Mouse (Mus musculus): ENCODE measurements around the gene Nckipsd. TPM values are rescaled to one million over a fixed set of nuclear protein-coding genes. Genes with fewer than 3 reads are reported as not detected.

The Nckipsd gene
- total and polyA plus RNA-seq, 2 experiments, result 2.2 to 7.7 TPM

DNA sequence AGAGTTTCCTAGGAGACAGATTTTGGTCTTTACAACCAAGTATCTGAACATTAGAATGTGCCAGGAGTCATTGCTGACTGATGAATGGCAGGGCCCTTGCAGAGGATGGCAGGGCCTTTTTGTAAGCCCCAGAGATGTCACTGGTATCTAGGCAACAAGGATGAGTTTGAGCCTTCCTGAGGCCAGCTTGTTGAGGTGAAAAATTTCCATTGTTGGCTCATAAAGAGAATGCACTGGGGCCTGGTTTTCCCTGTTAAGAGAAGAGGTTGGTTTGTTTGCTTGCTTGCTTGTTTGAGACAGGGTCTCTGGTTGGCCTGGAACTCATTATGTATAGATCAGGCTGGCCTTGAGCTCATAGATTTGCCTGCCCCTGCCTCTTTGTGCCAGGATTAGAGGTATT, 22.8 kb upstream of the Nckipsd start:
- DNase-seq (ENCODE audit: extremely low read depth, low read depth, low spot score), result no peak
- Histone ChIP-seq H3K4me1 (ENCODE audit: control insufficient read depth, insufficient read depth, low read length) (peaks cover 30% of the 10 kb centered on the region), H3K36me3 (ENCODE audit: control insufficient read depth, insufficient read depth, low read length) (0 out of 2 replicates have a peak, but pooled peaks cover 2% of the 10 kb centered on the region), H3K79me2 (ENCODE audit: control insufficient read depth, insufficient read depth, low read length) (peaks cover 46% of the 10 kb centered on the region), H3K27ac (replicated peaks; ENCODE audit: insufficient read depth, low read depth, low read length) (no peak overlapping the region), H3K4me3 (ENCODE audit: insufficient read depth, low read depth, low read length) (no peak overlapping the region), H3K27me3 (ENCODE audit: control insufficient read depth, insufficient read depth, low read length) (no peaks in the 10 kb centered on the region), H3K9ac (ENCODE audit: low read depth, low read length) (no peak overlapping the region)
- no peak for TF ChIP-seq POLR2A (IDR thresholded peaks at IDR 0.05; ENCODE audit: extremely low read depth, insufficient read depth, low read length)
- no peak for TF ChIP-seq CTCF (IDR thresholded peaks at IDR 0.05; ENCODE audit: low read depth, low read length)

DNA sequence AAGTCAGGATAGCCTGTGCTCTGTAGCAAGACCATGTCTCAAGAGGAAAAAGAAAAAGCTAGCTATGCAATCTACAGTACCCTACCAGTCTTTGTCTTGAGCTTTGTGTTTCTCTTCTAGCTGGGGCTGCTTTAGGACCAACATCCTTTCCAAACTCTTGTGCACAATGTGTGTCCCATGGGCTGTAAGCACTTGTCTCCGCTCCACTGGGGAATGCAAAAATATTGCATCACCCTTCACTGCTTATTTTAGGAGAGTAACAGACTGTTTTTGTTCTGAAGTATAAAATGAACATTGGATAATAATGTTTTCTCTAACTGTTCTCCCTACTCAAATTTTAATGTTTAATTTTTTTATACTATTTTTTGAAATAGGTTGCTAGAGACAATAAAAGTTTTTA, 21.7 kb upstream of the Nckipsd start:
- peaks cover 34% of the 10 kb centered on the region for H3K4me1 ChIP-seq (ENCODE audit: control insufficient read depth, insufficient read depth, low read length)
- 0 out of 2 replicates have a peak overlapping the region, but pooled peaks have one; percentile 16 for H3K27ac ChIP-seq (replicated peaks; ENCODE audit: insufficient read depth, low read depth, low read length)
- H3K4me3 ChIP-seq (ENCODE audit: insufficient read depth, low read depth, low read length), result no peak overlapping the region
- no peak overlapping the region for H3K9ac ChIP-seq (ENCODE audit: low read depth, low read length)
- 13% methylated on average over 1 of the region's 1 CpGs for WGBS
- H3K79me2 ChIP-seq (ENCODE audit: control insufficient read depth, insufficient read depth, low read length), result peaks cover 56% of the 10 kb centered on the region
- H3K27me3 ChIP-seq (ENCODE audit: control insufficient read depth, insufficient read depth, low read length), result no peaks in the 10 kb centered on the region
- peak; percentile 60 for DNase-seq (ENCODE audit: extremely low read depth, low read depth, low spot score)
- no peak for TF ChIP-seq POLR2A (IDR thresholded peaks at IDR 0.05; ENCODE audit: extremely low read depth, insufficient read depth, low read length)
- no peak for TF ChIP-seq CTCF (IDR thresholded peaks at IDR 0.05; ENCODE audit: low read depth, low read length)
- H3K36me3 ChIP-seq (ENCODE audit: control insufficient read depth, insufficient read depth, low read length), result 0 out of 2 replicates have a peak, but pooled peaks cover 2% of the 10 kb centered on the region

DNA sequence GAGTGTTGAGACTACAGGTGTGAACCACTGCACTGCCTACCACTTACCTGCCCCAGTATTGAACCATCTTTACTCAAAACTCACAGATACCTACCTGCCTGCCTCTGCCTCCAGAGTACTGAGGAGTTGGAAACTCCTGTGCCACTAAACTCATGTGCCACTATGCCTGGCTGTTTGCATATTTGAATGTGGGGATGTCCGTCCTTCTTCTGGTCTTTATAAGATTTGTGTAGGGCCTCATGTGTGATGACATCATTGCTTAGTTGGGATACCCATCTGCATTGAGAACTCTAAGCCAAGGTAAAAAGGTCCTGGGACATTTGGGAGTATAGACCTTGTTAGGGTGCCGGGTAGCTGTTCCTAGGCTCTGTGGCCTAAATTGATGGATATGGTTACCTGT, 21.1 kb upstream of the Nckipsd start:
- H3K4me3 ChIP-seq (ENCODE audit: insufficient read depth, low read depth, low read length), result no peak overlapping the region
- H3K9ac ChIP-seq (ENCODE audit: low read depth, low read length), result no peak overlapping the region
- no peak for TF ChIP-seq CTCF (IDR thresholded peaks at IDR 0.05; ENCODE audit: low read depth, low read length)
- TF ChIP-seq POLR2A (IDR thresholded peaks at IDR 0.05; ENCODE audit: extremely low read depth, insufficient read depth, low read length), result no peak
- H3K79me2 ChIP-seq (ENCODE audit: control insufficient read depth, insufficient read depth, low read length), result peaks cover 62% of the 10 kb centered on the region
- no peaks in the 10 kb centered on the region for H3K27me3 ChIP-seq (ENCODE audit: control insufficient read depth, insufficient read depth, low read length)
- peaks cover 39% of the 10 kb centered on the region for H3K4me1 ChIP-seq (ENCODE audit: control insufficient read depth, insufficient read depth, low read length)
- 91% methylated on average over 2 of the region's 2 CpGs for WGBS
- H3K27ac ChIP-seq (replicated peaks; ENCODE audit: insufficient read depth, low read depth, low read length), result peak overlapping the region; percentile 44; the same call in 1 of the 2 replicates
- H3K36me3 ChIP-seq (ENCODE audit: control insufficient read depth, insufficient read depth, low read length), result 0 out of 2 replicates have a peak, but pooled peaks cover 2% of the 10 kb centered on the region
- DNase-seq (ENCODE audit: extremely low read depth, low read depth, low spot score), result no peak

DNA sequence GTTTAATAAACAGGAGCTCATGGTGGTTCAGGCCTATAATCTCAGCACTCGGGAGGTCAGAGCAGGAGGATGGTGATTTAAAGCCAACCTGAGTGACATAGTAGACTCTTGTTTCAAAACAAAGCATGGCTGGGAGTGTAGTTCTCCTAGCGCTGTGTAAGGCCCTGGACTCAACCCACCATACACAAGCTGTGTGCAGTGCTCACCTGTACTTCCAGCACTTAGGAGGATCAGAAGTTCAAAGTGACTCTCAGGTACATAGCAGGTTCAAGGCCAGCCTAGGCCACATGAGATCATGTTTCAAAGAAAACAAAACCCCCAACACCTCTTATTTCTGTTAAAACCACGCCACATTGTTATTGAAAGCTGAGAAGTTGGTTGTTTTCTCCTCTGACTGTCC, 19.5 kb upstream of the Nckipsd start:
- Histone ChIP-seq H3K27me3 (ENCODE audit: control insufficient read depth, insufficient read depth, low read length) (no peaks in the 10 kb centered on the region), H3K4me3 (ENCODE audit: insufficient read depth, low read depth, low read length) (no peak overlapping the region), H3K27ac (replicated peaks; ENCODE audit: insufficient read depth, low read depth, low read length) (peak overlapping the region; percentile 22), H3K79me2 (ENCODE audit: control insufficient read depth, insufficient read depth, low read length) (peaks cover 67% of the 10 kb centered on the region), H3K4me1 (ENCODE audit: control insufficient read depth, insufficient read depth, low read length) (peaks cover 48% of the 10 kb centered on the region), H3K9ac (ENCODE audit: low read depth, low read length) (no peak overlapping the region), H3K36me3 (ENCODE audit: control insufficient read depth, insufficient read depth, low read length) (0 out of 2 replicates have a peak, but pooled peaks cover 2% of the 10 kb centered on the region)
- WGBS, result 51% methylated on average over 3 of the region's 3 CpGs
- peak; percentile 59 for DNase-seq (ENCODE audit: extremely low read depth, low read depth, low spot score)
- TF ChIP-seq POLR2A (IDR thresholded peaks at IDR 0.05; ENCODE audit: extremely low read depth, insufficient read depth, low read length) (no peak), CTCF (IDR thresholded peaks at IDR 0.05; ENCODE audit: low read depth, low read length) (no peak)

DNA sequence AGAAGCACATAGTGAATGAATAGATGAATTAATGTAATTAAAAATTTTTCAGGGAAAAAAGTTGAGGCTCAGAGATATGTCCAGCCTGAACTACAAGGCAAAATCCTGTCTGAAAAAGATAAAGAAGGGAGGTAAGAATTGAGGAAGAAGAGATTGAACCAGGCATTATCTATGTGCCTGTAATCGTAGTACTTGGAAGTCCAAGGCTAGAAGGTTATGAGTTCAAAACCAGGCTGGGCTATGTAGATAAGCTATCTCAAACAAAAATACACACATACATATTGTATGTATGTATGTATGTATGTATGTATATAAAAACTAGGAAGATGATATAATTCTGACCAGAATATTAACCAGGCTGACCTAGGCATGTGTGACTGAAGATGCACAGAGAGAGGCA, 15.9 kb upstream of the Nckipsd start:
- Histone ChIP-seq H3K9ac (ENCODE audit: low read depth, low read length) (0 out of 2 replicates have a peak overlapping the region, but pooled peaks have one; percentile 36), H3K4me1 (ENCODE audit: control insufficient read depth, insufficient read depth, low read length) (peaks cover 41% of the 10 kb centered on the region)

DNA sequence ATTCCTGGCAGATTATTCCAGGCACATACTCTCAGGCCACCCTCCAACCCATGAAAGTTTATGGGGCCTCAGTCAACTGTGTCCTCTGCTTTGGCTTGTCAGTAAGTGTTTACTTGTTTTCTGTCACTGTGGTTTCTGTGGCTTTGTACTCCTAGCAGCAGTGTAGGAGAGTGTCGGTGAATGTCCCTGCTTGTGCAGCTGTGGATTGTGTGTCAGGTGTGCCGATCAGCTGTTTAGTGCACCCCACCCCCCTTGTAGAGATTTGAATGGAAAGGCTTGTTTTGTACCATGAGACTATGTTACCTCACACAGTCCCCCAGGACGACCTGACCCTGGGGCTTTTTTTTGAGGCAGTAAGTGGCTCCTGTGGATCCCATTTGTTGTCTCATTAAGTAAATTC, 15.4 kb upstream of the Nckipsd start:
- 0 out of 2 replicates have a peak, but pooled peaks cover 2% of the 10 kb centered on the region for H3K36me3 ChIP-seq (ENCODE audit: control insufficient read depth, insufficient read depth, low read length)
- peaks cover 54% of the 10 kb centered on the region for H3K79me2 ChIP-seq (ENCODE audit: control insufficient read depth, insufficient read depth, low read length)
- TF ChIP-seq CTCF (IDR thresholded peaks at IDR 0.05; ENCODE audit: low read depth, low read length), result no peak
- peak overlapping the region; percentile 7 for H3K27ac ChIP-seq (replicated peaks; ENCODE audit: insufficient read depth, low read depth, low read length)
- H3K4me1 ChIP-seq (ENCODE audit: control insufficient read depth, insufficient read depth, low read length), result peaks cover 39% of the 10 kb centered on the region
- H3K4me3 ChIP-seq (ENCODE audit: insufficient read depth, low read depth, low read length), result no peak overlapping the region
- WGBS, result 20% methylated on average over 3 of the region's 3 CpGs
- no peak for DNase-seq (ENCODE audit: extremely low read depth, low read depth, low spot score)
- 0 out of 2 replicates have a peak overlapping the region, but pooled peaks have one; percentile 36 for H3K9ac ChIP-seq (ENCODE audit: low read depth, low read length)
- no peaks in the 10 kb centered on the region for H3K27me3 ChIP-seq (ENCODE audit: control insufficient read depth, insufficient read depth, low read length)

More for the DNA sequence above, 15.9 kb upstream of the Nckipsd start:
- Histone ChIP-seq H3K36me3 (ENCODE audit: control insufficient read depth, insufficient read depth, low read length) (0 out of 2 replicates have a peak, but pooled peaks cover 2% of the 10 kb centered on the region), H3K27ac (replicated peaks; ENCODE audit: insufficient read depth, low read depth, low read length) (peak overlapping the region; percentile 7), H3K27me3 (ENCODE audit: control insufficient read depth, insufficient read depth, low read length) (no peaks in the 10 kb centered on the region), H3K79me2 (ENCODE audit: control insufficient read depth, insufficient read depth, low read length) (peaks cover 55% of the 10 kb centered on the region), H3K4me3 (ENCODE audit: insufficient read depth, low read depth, low read length) (no peak overlapping the region)
- no peak for DNase-seq (ENCODE audit: extremely low read depth, low read depth, low spot score)
- no peak for TF ChIP-seq CTCF (IDR thresholded peaks at IDR 0.05; ENCODE audit: low read depth, low read length)
- WGBS, result 40% methylated on average over 1 of the region's 1 CpGs

Data from liver, adult 2 months (tissue).